Mouse (Mus musculus) embryo, embryonic 10 days (tissue): ENCODE data around the gene Urad.

Experiments used
- DNase-seq: peaks from one replicate; pipeline ENCODE4 v3.0.0-alpha.2; 2015; ENCODE audit warnings: low spot score

Gene Urad

GRCm38 (mm10) chr5:147300917-147301780 lies 21.1 kb downstream of the Urad start:
- peak; percentile 48 for DNase-seq

GRCm38 (mm10) chr5:147300001-147300363 lies 22.3 kb downstream of the Urad start:
- no peak for DNase-seq

DNA sequence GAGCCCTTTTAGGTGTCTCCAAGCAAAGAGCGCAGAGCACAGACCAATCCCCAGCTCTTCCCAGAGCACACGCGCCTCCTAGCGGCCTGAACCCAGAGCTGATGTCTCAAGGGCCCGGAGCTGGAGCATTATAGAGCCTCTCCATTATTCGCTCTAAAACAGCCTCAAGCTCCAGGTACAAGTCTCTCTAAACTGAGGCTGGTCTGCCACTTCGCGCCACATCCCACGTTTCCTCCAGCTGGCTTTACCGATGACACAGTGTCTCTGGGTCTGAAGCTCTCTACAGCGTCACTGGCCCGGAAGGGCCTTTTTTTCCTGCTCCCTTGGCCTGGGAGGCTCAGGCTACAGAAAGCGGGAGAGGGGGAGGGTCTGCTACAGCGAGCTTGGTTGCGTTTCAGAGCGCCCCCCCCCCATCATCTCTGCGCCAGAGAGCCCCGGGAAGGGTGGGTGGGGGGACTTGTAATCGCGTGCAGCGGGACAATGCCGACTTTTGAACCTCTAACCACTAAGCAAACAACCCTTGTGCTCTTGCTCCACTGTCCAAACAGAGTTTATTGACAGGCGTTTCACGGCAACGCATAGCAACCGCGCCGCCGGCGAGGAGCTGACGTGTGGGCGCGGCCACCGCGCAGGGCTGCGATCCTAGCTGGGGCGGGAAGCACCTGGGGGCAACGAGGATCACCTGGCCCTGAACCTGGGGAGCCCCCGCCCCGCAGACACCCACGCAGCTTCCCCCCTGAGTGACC lies 22.8 kb downstream of the Urad start:
- peak; percentile 93 for DNase-seq

- DNase-seq = no peak
Observed at GRCm38 (mm10) chr5:147297249-147297648, 25.0 kb downstream of the Urad start.

GRCm38 (mm10) chr5:147294121-147294520 lies 28.1 kb downstream of the Urad start:
- no peak for DNase-seq

DNA sequence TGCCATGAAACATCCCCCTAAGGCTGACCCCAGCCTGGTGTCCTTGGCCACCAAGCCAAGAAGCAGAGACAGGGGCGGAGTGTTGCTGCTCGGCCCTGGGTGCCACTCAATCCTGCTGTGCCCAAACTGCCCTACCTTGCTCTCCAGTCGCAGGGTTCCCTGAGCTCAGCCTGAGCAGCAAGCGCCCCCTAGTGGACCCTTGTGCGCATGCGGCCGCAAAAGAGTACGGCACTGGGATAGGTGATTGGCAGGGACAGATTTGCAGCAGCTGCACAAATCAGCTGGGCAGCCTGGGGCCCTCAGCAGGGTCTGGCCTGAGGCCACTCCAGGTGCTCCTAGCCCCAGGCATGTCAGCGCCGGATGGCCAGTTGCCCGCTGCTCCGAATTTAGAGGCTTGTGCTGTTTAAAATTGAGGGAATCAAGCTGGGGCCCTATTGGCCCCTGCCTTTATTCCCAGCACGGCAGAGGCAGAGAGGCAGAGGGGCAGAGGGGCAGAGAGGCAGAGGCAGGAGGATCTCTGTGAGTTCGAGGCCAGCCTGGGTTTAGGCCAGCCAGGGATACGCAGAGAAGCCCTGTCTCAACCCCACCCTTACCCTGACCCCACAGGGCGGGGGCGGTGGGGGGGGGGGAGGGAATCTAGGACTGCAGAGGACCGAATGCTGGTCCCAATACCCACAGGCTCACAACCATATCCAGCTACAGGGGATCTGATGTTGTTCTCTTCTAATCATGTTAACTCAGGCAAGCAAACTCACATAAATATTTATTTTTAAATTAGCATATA lies 28.9 kb downstream of the Urad start:
- DNase-seq = peak; percentile 89

DNA sequence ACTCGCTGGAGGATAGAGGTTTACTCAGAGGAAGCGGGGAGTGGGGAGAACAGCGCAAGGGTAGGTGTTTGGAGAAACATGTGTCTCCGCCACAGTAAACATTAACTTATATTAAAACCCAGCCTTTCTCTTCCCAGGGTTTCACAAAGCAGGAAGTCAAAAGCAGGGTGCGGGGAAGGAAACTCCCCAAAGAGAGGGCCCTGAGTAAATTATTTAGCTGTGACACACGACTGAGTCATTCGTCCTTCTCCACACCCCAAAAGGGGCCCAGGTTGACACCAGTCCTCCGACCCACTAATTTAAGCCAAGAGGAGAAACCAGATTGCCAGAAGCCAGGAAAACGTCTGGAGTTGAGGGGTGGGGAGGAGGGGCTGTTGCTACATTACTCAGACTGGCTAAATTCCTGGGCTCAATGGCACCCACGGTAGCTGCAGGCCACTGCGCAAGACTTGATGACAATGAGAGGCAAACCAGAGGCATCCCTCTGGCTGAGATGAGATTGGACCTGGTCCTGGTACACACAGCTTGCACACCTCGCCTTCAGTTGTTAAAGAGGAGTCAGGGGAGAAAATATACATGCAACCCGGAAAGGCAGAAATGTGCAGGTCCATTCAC lies 29.6 kb downstream of the Urad start:
- DNase-seq = no peak

- no peak for DNase-seq
Observed at GRCm38 (mm10) chr5:147291764-147292505, 30.3 kb downstream of the Urad start.

DNA sequence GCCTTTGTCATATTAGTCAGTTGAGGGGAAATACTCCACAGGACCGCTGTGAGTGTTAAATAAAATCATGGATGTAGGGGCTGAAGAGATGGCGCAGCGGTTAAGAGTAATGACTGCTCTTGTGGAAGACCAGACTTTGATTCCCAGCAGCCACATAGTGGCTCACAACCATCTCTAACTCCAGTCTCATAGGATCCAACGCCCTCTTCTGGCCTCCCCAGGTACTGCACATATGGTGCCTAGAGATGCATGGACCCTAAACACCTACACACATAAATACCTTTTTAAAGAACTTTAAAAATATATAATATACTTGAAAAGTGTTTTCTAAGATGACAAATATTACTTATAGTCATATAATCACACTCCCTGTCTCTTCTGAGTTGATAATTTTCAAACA lies 37.9 kb downstream of the Urad start:
- DNase-seq = no peak

DNA sequence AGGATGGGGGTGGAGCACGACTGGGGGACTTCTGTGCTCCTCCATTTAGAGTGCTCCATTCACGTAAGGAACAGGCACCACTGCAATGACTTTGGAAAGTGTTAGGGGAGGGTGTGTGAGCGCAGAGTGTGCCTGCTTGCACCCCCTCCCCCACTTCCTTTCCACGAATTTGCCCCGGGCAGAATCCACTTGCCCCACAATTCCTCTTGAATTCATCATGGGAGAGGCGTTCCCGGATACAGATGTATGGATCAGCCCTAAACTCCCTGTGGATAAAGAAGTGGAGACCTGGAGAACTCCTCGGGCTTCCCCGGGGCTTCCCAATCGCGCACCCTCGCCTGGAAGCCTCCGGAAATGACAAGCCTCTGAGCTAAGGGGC lies 44.7 kb downstream of the Urad start:
- DNase-seq = no peak

DNA sequence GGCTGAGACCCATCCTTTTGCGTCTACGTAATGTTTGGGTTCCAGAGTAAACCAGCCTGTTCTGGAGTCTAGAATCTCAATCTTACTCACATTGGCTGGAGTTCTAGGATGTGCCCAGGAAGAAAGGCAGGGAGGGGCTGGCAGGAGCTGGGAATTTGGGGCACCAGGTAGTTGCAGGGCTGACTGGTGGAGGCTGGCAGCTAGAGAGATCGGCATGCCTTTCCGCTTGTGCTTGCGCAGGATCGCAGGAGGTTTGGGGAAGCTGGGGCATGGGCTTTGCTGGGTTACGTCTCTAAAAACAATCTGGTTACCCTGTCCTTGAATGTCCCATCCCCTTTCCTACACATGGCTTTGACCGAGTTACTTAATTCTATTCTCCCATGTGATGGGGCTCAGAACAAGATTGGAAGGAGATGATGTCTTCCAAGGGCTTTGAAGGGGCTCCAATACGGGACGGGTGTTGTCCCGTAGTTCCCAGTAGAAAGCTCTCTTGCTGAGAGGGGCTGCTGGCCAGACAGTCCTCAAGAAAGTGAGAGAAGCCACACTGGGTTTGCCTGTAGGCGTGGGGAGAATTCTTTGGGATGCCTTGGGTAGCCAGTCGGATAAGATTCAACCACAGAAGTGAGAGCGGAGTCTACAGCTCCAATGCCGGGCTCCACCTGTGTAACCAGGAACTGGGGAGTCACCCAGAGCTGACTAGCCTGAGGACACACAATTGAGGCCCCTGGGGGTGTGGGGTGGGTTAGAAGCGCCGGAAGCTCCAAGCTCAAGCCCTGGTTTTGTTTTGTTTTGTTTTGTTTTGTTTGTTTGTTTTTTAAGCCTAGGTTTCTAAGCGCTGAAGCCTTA lies 45.3 kb downstream of the Urad start:
- no peak for DNase-seq

GRCm38 (mm10) chr5:147275761-147276160 lies 46.5 kb downstream of the Urad start:
- DNase-seq = no peak

DNA sequence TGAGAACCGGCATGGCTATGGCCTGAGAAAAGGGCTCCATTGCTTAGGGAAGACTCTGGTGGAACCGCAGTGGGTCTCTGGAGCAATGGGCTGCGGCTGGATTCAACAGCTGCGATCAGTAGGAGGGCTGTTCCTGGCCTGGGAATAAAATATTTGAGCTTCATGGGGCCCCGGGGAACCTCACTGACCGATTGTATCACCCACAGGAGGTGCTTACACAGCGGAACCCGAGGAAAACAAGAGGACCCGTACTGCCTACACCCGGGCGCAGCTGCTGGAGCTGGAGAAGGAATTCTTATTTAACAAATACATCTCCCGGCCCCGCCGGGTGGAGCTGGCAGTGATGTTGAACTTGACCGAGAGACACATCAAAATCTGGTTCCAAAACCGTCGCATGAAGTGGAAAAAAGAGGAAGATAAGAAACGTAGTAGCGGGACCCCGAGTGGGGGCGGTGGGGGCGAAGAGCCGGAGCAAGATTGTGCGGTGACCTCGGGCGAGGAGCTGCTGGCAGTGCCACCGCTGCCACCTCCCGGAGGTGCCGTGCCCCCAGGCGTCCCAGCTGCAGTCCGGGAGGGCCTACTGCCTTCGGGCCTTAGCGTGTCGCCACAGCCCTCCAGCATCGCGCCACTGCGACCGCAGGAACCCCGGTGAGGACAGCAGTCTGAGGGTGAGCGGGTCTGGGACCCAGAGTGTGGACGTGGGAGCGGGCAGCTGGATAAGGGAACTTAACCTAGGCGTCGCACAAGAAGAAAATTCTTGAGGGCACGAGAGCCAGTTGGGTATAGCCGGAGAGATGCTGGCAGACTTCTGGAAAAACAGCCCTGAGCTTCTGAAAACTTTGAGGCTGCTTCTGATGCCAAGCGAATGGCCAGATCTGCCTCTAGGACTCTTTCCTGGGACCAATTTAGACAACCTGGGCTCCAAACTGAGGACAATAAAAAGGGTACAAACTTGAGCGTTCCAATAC lies 47.8 kb downstream of the Urad start:
- DNase-seq = no peak

DNA sequence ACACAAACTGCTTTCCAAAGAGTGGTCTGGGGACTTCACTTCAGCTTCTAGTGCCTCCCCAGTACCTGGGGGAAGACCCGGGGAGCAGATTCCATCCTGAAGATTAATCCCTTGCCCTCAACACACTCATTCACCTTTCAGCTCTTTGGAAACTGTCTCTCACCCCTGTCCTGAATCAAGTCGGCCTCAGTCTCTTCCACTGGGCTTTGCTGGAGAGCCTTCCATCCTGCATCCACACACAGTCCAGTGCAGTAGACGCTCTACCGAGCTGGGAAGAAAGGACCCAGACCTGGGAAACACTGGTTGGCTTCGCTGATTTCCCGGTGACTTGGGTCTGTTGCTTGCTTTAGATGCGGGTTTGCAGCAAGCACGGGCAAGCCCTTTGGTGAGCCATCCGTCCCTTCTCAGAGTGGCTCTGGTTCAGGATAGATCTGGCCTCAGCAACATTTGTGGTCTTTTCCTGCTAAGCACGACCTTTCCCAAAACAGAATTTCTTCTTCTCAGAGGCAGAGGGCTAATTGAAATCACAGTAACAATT lies 49.4 kb downstream of the Urad start:
- DNase-seq = no peak

DNA sequence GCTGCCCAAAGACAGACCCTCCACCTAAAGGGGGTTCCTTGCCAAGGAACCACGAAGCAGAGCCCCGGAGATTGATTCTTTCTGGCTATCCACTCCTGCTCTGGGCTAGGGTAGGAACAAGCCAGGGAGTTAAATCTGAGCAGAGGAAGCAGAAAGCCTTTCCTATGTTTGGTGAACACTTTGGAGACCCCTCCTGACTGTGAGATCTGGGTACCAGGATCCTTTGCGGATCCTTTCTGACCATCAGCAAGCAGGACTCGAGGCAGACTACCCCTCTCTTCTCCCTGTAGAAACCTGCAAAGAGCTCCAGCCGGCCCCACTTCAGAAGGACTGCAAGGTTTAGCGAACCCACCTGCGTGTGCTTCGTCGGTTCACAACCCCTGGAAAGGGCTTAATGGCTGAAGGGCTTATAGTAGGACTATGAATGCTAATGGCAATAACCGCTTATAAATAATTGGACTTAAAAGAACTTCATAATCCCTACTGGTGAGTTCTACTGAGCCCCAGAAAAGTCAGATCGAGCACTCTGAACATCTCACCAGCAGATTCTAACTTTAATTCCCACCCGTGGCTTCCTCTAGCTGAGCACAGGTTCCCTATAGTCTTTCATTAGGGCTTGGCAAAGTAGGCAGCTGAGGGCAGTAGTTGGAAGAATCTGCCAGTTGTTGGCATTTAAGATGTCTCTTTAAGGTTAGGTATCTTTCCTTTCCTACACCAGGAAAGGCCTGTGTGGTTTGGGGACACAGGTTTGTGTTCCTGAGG lies 50.0 kb downstream of the Urad start:
- no peak for DNase-seq

DNA sequence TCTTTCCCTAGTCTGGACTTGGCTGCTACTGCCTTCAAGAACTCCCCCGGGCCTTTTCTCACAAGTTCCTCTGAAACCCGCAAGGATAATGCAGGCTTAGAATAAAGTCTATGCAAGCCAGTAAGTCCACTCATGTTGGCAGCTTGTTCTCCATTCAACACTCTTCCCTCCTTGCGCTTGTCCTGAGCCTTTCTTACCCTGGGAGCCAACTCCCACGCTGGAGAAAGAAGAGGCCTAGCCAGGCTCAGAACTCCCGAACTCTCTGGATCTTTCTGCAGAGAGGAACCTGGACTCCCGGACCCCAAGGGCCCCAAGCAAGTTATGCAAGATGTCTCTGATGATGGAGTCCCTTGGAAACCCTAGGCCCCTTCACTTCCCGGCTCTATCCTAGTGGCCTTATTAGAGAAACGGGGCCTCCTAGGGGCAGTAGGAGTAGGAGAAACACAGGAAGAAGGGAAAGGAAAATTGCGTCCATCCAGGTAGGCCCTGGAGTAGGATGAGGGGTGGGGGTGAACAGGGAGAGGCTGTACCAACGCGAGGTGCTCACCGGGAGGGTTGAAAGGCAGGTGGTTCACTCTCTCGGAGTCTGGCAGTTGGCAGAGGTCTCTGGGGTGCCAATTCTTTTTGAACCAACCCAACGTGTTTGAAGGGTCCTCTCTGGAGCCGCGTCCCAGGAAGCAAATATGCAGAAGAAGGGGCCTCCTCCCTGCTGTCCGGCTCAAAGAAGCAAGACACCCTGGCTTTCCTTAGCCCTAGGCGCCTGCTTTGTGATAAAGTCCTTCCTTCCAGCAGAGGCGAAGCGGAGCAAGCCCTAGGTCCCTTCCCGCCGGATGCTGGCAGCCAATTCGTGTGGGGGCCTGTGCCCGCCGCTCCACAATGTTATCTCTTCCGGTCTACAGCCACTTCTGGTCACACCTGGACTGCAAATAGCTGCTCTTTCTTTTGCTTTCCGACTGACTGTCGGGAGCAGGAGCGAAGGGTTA lies 51.3 kb downstream of the Urad start:
- no peak for DNase-seq
